Mouse (Mus musculus) limb, embryonic 15.5 days (tissue): Measurements from ENCODE around the gene Olfr412. TPM values are rescaled to one million over a fixed set of nuclear protein-coding genes. Genes with fewer than 3 reads are reported as not detected.

Source experiments
- ATAC-seq: fragments of 200-750 bp; cut with Nextera tagmentation; 2 replicates; pipeline ENCODE4 v1.8.0; 2017; ENCODE audit warnings: low read depth, moderate TSS enrichment; ENCODE audit not compliant: insufficient number of reproducible peaks, low FRiP score, low TSS enrichment
- H3K27ac ChIP-seq: fragments of 300-500 bp; sonication (generic); 2 replicates; pipeline ENCODE4 v1.5.1; 2015; ENCODE audit warnings: moderate library complexity, mild to moderate bottlenecking, inconsistent platforms
- H3K27me3 ChIP-seq: fragments of 300-500 bp; sonication (generic); 2 replicates; pipeline ENCODE4 v1.6.1; 2015; ENCODE audit warnings: inconsistent platforms
- H3K36me3 ChIP-seq: fragments of 300-500 bp; sonication (generic); 2 replicates; pipeline ENCODE4 v1.6.1; 2015; ENCODE audit warnings: inconsistent platforms
- H3K4me1 ChIP-seq: fragments of 300-500 bp; sonication (generic); 2 replicates; pipeline ENCODE4 v1.6.1; 2015; ENCODE audit warnings: inconsistent platforms
- H3K4me2 ChIP-seq: fragments of 300-500 bp; sonication (generic); 2 replicates; pipeline ENCODE4 v1.6.1; 2015; ENCODE audit warnings: mild to moderate bottlenecking, inconsistent platforms
- H3K4me3 ChIP-seq: fragments of 300-500 bp; sonication (generic); 2 replicates; pipeline ENCODE4 v1.5.1; 2015; ENCODE audit warnings: mild to moderate bottlenecking, inconsistent platforms
- H3K9ac ChIP-seq: fragments of 300-500 bp; sonication (generic); 2 replicates; pipeline ENCODE4 v1.6.1; 2015; ENCODE audit warnings: inconsistent platforms
- H3K9me3 ChIP-seq: fragments of 300-500 bp; sonication (generic); 2 replicates; pipeline ENCODE4 v1.6.1; 2016; ENCODE audit warnings: inconsistent platforms
- WGBS: fragments of 180-500 bp; shearing (Covaris S2); methylation state at CpG from one replicate; pipeline ENCODE4 v1.1.7; 2015; 5-methylcytosine and 5-hydroxymethylcytosine counted together
- polyA plus RNA-seq: library from polyadenylated mRNA; unstranded; fragments of >200 nt; fragmentation: Nextera tagmentation; extraction: Ambion mirVana; gene quantifications from 2 replicates; pipeline ENCODE4 v1.2.1, GENCODE M21; 2015

The Olfr412 gene
- polyA plus RNA-seq, 1 experiment from 2014 or later: not detected

DNA sequence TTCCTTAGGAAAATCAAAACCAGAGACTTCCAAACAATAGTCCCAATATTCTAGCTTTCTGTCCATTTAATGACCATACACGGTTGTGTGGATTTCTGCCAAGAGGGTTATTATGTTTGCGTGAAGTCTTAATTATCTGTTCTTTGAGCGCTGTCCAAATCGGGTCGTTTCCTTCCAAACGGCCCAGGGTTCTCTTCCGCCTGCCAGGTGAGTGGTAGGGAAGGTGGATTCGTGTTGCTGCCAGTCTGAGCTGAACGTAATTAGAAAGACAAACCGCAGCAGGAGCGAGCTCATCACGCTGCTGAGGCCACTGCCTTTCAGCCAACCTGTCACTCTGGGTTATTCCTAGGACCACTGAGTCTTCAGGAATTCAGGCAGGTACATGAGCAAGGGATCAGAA is 53.9 kb downstream of the Olfr412 start:
- H3K9me3 ChIP-seq: no peaks in the 10 kb centered on the region
- H3K36me3 ChIP-seq: no peaks in the 10 kb centered on the region
- no peaks in the 10 kb centered on the region for H3K4me1 ChIP-seq
- no peak for ATAC-seq
- H3K9ac ChIP-seq: no peak overlapping the region
- no peaks in the 10 kb centered on the region for H3K27me3 ChIP-seq
- H3K4me2 ChIP-seq: no peak overlapping the region
- H3K4me3 ChIP-seq: no peak overlapping the region
- WGBS: 50% methylated on average over 12 of the region's 12 CpGs
- H3K27ac ChIP-seq: no peak overlapping the region

Other genes with a start within 250 kb of the Olfr412 start
- not detected in 2 replicates for gene Olfr401, start 248.4 kb upstream of the Olfr412 start, polyA plus RNA-seq
- not detected in 2 replicates for gene Olfr402, start 208.5 kb upstream of the Olfr412 start, polyA plus RNA-seq
- gene Olfr403, start 175.8 kb upstream of the Olfr412 start, polyA plus RNA-seq: not detected in 2 replicates
- gene Olfr43, start 150.7 kb upstream of the Olfr412 start, polyA plus RNA-seq: not detected in 2 replicates
- not detected in 2 replicates for gene Olfr406, start 102.3 kb upstream of the Olfr412 start, polyA plus RNA-seq
- not detected in 2 replicates for gene Olfr59, start 78.3 kb upstream of the Olfr412 start, polyA plus RNA-seq
- not detected in 2 replicates for gene Olfr410, start 24.0 kb upstream of the Olfr412 start, polyA plus RNA-seq
- gene Olfr411, start 9.4 kb upstream of the Olfr412 start, polyA plus RNA-seq: not detected in 2 replicates
- 1.6 and 2.0 TPM in 2 replicates for gene Rap1gap2, start 248.8 kb downstream of the Olfr412 start, polyA plus RNA-seq